Mouse (Mus musculus): ENCODE measurements at regions not wholly inside any gene's neighbourhood (a gene's known extent, or its start where the extent isn't known, plus 50 kb on each side); places are given as distances from the start of the nearest gene placed in this dataset.

DNA sequence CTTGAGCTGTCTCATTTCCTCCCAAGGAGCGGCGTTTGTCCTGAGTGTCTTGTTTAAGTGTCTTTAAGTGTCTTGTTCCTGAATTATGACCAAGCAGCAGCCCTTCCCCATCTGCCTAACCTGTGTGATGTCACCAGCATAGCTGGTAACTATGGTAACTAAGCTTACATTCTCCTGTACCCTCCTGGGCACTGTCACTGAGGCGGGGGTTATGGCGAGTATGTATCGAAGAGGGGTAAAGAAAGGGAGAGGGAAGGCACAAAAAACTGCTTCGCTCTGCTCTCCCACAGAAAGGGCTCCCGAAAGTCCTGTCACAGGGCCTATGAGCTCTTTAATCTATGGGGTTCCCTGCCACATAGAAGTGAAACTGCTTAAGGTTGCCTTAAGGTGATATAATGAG lies 89.6 kb downstream of the Ppp4r2 start:
- no peak for DNase-seq

DNA sequence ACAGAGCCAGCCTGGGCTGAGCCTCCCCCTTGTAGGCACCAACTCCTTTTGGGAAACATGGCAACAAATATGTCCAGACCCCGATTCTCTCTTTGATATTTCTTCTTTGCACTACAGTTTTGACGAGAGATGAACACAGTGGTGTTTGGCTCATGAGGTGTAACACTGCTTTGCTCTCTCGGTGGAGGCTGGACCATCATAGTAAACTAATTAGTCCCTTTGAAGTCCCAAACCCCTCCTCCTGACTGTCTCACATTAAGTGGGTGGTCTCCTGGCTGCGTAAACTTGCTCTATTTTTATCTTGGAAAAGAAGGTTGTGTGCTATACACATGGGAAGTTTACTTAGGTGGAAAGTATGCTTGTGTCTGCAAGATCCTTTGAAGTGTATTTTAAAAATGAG lies 90.3 kb downstream of the Ppp4r2 start:
- DNase-seq, result no peak

DNA sequence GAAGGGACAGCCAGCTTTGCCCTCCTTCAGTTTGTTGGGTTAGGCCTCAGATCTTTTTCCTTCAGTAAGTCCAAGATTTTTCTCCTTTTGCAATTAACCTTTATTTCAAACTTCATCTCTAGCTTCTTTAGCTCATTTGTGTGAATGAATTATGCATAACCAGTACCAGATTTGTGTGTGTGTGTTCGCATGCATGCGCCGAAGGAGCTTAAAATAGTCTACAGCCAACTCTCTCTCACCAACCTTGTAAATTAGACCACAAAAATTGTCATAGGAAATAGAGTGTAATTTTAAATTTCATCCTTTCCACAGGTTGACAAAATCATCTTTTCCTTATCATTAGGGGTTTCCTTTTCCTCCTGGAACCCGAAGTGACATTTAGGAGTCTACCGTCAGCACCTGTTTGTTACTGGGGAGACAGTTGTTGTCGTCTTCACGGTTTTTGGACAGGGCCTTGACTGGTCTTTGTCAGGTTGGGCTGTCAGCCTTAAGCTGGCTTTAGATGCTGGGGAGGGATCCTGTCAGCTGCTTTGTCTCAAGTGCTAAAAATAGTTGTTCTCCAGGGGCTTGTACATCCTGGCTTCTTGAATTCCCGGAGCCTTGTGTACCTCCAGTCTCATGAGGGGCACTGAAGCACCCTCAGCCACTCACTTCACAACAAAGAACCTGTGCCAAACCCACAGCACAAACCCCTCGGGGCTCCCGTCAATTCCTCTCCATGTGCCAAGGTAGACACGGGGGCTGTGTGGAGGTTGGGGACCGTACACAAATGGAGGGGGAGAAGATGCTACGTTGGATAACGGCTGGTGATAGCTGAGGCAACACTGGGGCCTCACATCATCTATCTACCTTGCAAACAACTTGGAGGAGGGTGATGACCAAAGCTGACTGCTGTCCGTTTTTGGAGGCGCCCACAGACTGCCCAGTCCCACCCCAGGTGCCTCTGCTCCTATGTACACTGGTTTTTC lies 95.7 kb downstream of the Ppp4r2 start:
- no peak for DNase-seq

DNA sequence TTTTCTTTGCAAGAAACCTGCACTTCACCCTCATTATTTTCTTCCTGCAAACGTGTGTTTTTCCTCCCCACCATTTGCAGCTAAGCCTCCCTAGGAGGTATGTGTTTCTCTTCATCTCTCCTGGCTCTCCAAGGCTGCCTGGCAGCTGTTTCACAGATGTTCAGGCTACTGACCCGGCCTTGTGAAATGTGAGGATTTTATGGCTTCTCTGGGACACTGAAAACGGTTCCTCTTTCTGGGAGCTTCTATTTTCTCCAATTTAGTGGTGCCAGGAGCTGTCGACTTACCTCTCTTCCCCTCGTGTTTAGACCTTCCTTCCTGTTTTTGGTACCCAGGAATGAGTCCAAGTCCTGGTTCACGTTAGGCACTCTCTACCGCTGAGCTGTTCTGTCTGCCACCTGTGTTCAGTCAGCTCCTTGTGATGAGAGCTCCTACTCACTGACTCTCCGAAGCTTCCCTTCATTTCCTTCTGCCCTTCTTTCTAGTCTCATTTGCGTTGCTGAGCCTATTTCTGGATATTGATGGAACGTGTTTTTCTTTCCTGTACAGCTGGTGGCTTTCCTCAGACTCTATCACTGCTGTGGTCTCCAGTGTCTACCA lies 96.4 kb downstream of the Ppp4r2 start:
- DNase-seq, result peak; percentile 60

DNA sequence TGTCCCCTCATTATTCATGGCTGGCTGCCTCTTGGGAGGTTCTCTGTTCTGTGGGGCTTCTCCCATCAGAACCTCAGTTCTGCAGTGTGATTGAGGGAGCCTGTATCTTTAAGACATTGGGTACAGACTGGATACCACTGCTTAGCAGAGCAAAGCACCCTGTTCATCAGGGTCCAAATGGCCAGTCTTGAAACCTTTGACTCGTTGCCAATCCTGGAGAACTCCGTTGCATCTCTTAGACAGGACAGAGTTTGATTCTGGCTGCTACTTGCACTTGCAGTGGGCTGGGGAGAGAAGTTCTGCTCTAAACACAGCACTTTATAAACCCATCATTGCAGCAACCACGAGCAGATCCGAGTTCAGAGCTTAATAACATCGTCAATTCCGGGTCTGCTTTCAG lies 97.3 kb downstream of the Ppp4r2 start:
- DNase-seq, result no peak

DNA sequence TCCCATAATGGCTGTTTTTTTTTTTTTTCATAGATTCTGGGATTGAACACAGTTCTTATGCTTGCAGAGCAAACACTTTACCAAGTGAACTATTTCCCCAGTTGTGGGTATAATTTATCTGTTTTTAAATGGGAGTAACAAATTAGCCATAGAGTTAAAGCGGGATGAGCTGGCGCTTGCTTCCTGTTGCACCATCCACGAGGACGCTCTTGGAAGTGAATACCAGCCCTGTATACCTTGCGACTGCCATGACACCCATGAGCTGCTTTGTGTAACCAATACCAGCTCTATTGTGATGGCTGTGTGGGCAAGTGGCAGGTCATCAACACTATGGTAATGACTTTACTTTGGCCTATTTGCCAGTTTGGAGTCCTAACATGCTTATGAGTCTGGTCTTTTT lies 101.0 kb downstream of the Ppp4r2 start:
- DNase-seq, result no peak

DNA sequence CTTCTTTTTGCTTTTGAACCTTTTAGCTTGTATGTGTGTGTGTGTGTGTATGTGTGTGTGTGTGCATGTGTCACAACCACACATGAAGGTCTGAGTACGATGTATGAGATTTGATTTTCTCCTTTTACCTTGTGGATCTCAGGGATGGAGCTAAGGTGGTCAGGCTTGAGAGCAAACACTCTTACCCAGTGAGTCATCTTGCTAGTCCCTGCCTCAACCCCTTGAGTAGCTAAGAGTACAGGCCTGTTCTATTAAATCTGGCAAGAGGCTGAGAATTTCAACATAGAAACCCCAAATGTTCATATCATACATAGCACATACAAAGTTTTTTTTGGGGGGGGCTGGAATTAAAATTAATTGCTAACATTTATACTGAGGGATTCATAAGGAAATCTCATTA lies 104.4 kb downstream of the Ppp4r2 start:
- no peak for DNase-seq

DNA sequence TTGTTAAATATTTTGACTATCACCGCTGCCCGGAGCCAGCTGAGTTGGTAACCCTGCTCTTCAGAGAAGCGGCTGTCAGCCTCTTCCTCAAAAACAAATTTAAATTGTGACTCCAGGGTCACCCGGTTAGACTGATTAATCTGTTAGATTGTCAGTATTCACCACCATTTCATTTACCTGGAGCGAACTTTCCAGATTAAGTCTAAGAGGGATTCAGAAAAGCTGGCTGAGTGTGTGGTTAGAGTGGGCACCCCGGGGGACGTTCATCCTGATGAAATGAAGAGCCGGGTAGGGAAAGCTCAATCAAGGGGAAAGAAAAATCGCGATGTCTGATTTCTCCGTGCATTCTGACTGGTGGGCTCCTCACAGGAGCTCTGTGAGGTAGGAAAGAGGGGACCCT lies 105.0 kb downstream of the Ppp4r2 start:
- no peak for DNase-seq

DNA sequence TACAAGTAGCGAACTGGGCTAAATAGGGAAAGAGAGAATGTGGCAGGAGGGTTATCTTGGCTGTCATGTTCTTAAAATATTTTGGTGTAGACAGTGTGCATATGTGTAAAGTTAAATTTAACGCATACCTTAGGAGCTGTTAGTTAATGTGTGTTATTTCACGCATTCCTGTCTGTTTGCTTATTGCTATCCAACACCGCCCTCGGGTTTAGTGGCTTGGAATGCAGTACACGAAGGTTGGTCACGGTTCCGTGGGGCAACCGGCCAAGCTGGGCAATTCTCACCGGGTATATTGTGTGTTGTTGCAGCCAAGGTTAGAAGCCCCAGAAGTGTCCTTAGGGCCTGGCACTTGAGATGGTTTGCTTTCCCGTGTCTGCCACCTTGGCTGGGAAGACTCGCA lies 105.6 kb downstream of the Ppp4r2 start:
- DNase-seq, result no peak

DNA sequence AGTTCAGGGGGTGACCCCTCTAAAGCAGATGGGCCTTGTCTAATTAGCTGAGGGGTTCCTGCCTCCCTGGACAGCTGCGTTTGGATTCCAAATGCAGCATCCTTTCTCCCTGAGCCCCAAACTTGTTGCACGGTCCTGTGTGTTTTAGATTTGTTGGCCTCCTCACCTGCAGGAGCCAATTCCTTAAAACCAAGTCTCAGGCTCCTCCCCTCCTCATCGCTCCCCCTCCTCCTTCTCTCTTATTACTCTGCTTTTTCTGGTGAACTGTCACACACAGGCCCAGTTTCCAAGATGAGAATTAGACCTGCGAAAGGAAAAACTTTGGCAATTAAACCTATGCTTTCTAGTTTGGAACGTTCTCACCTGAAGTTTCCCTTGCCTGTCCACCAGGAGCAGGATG lies 106.3 kb downstream of the Ppp4r2 start:
- no peak for DNase-seq

DNA sequence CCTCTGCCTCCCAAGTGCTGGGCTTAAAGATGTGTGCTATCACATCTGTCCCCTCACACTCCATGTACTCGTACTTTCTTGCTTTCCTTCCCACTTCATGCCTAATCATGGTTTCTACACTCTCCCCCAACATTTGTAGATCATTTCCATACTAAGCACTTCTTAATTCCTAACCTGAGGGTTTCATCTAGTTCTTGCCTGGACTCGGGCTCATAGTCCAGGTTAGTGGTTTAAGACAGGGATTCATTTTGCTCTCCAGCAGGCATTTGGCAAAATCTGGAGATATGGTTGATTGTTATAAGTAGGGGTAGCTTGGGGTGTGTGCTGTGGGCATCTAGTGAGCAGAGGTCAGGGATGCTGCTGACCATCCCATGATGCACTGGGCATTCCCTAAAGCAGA lies 108.3 kb downstream of the Ppp4r2 start:
- no peak for DNase-seq

DNA sequence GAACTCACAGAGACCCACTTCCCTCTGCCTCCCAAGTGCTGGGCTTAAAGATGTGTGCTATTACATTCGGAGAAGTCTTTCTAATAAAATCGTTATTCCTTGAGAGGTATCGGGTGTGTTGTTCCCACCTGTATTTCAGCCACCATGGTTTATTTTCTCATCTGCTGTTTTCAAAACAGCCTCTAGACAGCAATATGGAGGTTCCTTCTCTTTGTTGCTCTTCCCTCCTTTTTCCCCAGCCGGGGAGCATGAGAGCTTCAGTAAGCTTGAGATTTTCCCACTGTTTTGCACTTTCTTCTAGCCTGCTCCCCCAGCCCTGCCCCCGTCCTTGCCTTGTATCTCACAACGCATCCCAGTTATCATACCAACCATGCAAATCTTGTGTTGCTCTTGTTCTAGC lies 109.5 kb downstream of the Ppp4r2 start:
- no peak for DNase-seq

DNA sequence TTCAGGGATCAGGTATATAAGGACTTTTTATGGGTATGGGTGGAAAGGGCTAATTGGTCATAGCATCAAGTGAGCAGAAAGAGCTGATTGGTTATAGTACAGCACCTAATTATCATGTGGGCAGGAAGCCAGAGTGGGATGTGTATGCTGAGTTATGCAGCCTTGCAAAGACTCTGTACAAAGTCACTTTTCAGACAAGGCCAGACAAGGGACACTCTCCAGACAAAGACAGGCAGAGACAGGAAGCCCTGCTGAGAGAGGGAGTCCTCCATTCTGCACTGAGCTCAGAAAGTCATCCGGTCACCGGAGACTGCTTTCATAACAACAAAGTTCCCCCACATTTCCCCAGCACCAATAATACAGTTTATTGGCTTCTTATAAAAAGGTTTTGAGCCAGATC lies 112.4 kb downstream of the Ppp4r2 start:
- no peak for DNase-seq

DNA sequence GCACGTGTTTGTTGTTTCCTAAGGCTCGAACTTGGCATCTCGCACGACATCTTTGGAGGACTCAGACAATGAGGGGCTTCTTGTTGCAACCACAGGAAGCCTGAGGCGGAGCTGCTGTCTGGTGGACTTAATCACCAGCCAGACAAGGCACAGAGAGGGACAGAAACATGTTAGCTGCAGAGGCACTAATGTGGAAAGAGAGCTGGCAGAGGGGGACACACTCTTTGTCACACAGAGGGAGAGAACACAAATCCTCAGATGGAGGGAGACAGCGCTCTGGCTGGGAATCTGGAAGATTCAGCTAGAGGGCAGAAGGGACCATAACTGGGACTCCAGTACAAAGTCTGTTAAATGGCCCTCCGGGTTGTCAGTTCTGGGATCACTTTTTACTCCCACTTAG lies 114.9 kb downstream of the Ppp4r2 start:
- DNase-seq, result no peak

DNA sequence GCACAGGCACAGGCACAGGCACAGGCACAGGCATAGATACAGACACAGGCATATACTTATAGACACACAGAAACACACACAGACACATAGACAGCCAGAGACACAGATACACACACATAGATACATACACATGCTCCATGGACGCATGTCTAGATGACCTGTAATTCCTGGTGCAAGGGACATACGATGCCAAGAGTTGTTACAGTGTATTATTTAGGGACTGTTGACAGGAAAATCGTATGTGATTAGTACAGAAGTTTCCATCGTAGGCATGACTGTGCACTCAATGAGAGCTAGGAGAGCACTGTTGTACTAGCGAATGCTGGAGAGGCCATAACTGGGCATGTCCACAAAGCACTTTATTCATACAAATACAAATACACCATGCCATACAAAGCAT lies 118.2 kb downstream of the Ppp4r2 start:
- DNase-seq, result no peak

DNA sequence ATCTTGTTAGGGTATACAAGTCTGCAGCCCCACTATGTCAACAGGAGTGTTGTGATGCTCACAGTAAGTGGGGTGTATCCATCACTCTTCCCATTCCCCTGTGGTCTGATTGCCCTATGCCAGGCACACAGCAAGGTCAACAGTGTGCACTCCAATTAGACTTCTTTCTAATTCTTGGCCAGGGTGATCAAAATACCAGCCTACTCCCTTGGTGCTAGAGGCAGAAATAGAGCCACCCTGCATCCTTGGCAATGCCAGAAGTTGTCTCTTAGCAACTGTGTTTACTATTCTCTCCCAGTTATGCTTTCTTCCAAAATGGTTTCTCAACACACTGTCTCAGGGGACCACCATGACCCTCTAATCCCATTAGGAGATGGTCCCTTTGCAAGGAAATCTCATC lies 119.0 kb downstream of the Ppp4r2 start:
- no peak for DNase-seq

DNA sequence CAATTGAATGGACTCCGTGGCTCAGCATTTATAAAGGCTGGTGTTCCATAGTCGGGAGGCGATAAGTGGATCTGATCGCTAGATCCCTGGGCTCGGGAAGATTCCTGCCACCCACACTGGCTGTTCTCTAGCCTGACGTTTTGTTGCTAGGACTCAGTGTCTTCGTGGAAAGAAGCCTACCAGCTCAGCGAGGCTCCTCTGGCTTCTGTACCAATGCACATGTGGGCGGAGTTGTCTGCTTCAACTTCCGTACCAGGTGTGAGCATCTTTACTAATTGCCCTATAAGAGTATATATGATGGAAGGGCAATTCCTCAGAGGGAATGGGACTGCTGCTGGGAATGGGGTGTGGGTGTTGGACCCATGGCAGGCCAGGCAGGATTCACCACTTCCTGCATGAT lies 121.1 kb downstream of the Ppp4r2 start:
- no peak for DNase-seq

DNA sequence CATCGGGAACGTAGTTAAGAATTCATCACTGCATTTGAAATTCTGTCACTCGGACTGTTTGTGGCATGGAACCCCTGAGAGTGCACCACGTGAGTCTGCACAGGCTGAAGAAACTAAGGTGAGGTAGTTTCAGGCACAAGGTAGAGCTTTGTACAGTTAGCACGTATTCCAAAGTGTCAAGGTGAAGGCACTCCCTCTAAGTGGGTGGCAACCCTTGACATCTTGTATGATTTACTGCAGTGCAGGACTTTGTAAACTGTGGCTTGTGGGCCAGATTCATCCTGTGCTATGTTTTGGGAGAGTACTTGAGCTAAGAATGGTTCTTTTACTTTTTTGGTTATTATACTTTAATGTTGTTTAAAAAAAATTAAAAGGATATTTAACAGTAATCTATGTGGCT lies 133.1 kb downstream of the Ppp4r2 start:
- DNase-seq, result no peak

DNA sequence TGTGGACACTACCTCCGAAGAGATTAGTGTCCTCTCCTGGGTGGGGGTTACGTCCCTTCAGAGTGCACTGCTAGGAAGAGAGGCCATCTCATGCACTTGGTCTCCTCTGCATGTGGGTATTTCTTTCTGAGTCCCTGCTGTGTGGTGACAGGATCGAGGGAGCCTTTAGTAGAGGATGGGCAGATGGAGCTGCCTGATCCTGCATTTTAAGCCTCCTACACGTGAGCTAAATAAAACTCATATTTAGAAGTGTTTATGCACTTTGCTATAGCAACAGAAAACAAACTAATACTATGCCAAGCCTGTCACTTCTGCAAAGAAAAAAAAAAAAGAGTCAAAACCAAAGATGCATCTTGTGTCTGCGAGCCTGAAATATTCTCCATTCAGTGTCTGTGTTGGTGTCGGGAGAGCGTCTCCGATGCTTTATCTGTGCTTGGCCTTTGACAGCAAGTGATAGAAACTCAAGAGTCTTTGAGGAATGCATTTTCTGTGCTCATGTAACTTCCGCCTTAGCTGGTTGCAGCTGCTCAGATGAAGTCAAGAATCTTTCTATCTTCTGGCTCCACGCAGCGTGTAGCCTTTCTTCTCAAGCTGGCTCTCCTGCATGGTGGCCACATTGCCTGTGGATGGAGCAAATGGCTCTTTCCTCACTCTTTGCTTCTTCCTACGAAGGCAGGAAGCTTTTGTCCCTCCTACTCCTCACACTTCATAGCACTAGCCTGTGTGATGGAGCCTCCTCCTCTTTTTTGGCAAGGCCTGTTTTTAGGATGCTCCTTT lies 134.8 kb downstream of the Ppp4r2 start:
- DNase-seq, result no peak

DNA sequence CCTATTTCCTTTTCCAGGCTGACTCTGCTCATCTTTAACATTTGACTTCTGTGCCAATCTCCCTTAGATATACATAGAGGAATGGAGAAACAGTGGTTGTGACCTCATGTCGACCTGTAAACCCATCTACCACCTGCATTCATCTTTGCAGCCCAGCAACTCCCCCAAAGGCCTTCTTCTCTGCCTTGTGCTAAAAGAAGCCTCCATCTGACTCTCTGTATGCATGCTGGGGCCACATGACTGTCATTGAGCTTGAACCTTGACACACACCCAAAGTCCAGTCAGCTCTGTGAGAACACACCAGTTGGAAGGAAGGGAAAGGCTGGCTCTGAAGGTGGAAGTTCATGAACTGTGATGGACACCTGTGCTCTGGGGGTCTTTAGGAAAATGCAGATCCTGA lies 135.5 kb downstream of the Ppp4r2 start:
- no peak for DNase-seq

DNA sequence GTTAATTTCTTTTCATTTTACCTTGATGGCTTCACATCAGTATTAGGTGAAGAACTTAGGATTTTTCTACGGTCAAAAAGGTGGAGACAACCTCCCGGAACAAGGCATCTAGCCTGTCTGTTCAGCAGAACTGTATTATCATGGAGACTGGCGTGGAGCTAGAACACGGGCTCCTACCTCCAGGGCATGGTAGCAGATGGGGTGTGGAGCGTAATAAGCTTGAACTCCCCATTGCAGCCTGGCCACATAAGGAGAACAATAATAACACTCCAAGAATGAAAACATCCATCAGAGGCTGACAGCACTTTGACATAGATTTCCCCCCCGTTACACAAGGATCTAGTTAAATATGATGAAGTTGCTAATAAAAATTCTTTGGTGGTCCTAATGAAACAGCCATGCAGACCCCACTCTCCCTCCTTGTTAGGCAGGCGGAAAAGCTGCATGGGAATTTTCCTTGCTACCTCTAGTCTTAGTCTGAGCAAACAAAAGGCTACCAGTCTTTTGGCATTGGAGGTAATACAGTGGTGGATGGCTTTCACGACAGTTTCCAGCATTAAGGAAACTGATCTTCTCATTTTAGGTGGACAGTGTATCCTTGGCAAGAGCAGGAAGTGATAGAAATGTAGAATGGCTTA lies 137.5 kb downstream of the Ppp4r2 start:
- no peak for DNase-seq

DNA sequence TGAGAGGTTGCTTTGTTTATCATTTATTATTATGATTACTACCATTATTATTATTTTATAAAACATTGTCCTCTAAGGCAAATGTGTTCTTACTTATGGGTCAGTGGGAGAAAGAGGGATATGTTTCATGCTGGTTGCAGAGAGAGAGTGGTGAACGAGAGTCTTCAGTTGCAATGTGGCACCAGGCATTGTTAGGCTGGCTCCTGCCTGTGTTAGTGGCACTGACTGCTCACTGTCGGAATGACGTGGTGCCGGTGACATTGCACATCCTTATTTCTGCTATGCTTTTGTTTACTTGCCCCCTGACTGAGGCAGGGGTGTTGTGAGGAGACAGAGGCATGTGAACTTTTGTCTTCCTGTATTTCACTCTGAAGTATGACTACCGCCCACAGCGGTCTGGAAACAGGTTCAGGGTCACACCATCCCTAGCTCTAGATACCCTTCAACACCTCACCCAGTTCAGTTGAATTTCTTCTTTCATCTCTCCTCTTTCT lies 138.1 kb downstream of the Ppp4r2 start:
- no peak for DNase-seq

All from embryo, embryonic 11 days (tissue).